Mouse (Mus musculus) right cerebral cortex, postnatal 10 days (tissue): ENCODE data around the gene Cd24a.

ENCODE experiments used
- DNase-seq, 2 experiments: peaks; one replicate each; pipeline ENCODE4 v3.0.0; 2021; ENCODE audit warnings: low spot score in 2 of 2

The Cd24a gene

DNA sequence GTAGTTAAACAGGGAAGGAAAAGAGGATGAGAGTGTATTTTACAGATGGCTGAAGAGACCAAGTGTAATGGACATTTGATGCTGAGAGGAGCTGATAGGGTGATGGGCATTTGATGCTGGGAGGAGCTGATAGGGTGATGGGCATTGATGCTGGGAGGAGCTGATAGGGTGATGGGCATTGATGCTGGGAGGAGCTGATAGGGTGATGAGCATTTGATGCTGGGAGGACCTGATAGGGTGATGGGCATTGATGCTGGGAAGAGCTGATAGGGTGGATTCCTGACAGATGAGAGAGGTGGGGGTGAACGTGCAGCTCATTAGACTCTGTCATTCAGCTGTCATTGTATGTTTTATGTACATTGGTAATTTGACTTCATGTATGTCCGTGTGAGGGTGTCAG, 47.5 kb downstream of the Cd24a start:
- DNase-seq: no peak

- no peak for DNase-seq
Observed at GRCm38 (mm10) chr10:43629216-43629615, 51.1 kb downstream of the Cd24a start.

GRCm38 (mm10) chr10:43629857-43630256, 51.8 kb downstream of the Cd24a start:
- no peak for DNase-seq

GRCm38 (mm10) chr10:43630634-43631033, 52.5 kb downstream of the Cd24a start:
- no peak for DNase-seq

- DNase-seq: peak; percentile 50 to 56
Observed at GRCm38 (mm10) chr10:43631049-43631448, 53.0 kb downstream of the Cd24a start.

GRCm38 (mm10) chr10:43631639-43632354, 53.7 kb downstream of the Cd24a start:
- no peak for DNase-seq

DNA sequence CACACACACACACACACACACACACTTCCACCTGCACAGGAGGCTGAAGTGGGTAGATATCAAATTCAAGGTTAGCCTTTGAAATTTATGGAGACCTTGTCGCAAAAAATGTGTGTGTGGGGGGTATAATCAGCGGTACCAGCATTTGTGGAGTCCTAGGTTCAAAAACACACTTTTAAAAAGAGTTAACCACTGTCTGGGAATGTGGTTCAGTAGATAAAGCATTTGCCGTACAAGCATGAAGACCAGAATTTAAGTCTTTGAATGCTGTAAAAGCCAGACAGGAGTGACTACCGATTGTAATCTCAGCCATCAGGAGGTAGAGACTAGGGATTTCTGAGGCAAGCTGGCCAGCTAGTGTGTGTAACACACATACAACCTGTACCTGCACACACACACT, 55.0 kb downstream of the Cd24a start:
- DNase-seq: no peak
